Mouse (Mus musculus) embryonic facial prominence, embryonic 15.5 days (tissue): ENCODE data around the gene Zfp459. TPM values are rescaled to one million over a fixed set of nuclear protein-coding genes. Genes with fewer than 3 reads are reported as not detected.
"Not testable (repeated sequence)": the region's sequence is repeated elsewhere in the genome, so short reads cannot be mapped to it uniquely, and the experiment has no call there.

Experiments used
- ATAC-seq: fragments of 200-750 bp; cut with Nextera tagmentation; 2 replicates; pipeline ENCODE4 v1.8.0; 2017; ENCODE audit warnings: low read depth, moderate TSS enrichment; ENCODE audit not compliant: insufficient number of reproducible peaks, low FRiP score, low TSS enrichment
- H3K27ac ChIP-seq: fragments of 300-500 bp; sonication (generic); replicated peaks from 2 replicates; pipeline ENCODE4 v1.5.1; 2015; ENCODE audit warnings: mild to moderate bottlenecking, inconsistent platforms
- H3K27me3 ChIP-seq: fragments of 300-500 bp; sonication (generic); 2 replicates; pipeline ENCODE4 v1.6.1; 2015; ENCODE audit warnings: inconsistent platforms
- H3K36me3 ChIP-seq: fragments of 300-500 bp; sonication (generic); 2 replicates; pipeline ENCODE4 v1.6.1; 2015; ENCODE audit warnings: mild to moderate bottlenecking, inconsistent platforms
- H3K4me1 ChIP-seq: fragments of 300-500 bp; sonication (generic); 2 replicates; pipeline ENCODE4 v1.6.1; 2015; ENCODE audit warnings: inconsistent platforms
- H3K4me2 ChIP-seq: fragments of 300-500 bp; sonication (generic); replicated peaks from 2 replicates; pipeline ENCODE4 v1.6.1; 2015; ENCODE audit warnings: mild to moderate bottlenecking, inconsistent platforms
- H3K4me3 ChIP-seq: fragments of 300-500 bp; sonication (generic); replicated peaks from 2 replicates; pipeline ENCODE4 v1.5.1; 2015; ENCODE audit warnings: mild to moderate bottlenecking, inconsistent platforms
- H3K9ac ChIP-seq: fragments of 300-500 bp; sonication (generic); 2 replicates; pipeline ENCODE4 v1.6.1; 2015; ENCODE audit warnings: inconsistent platforms
- H3K9me3 ChIP-seq: fragments of 300-500 bp; sonication (generic); replicated peaks from 2 replicates; pipeline ENCODE4 v1.6.1; 2016; ENCODE audit warnings: inconsistent platforms
- WGBS: fragments of 180-500 bp; shearing (Covaris S2); methylation state at CpG from one replicate; pipeline ENCODE4 v1.1.7; 2015; 5-methylcytosine and 5-hydroxymethylcytosine counted together
- polyA plus RNA-seq: library from polyadenylated mRNA; unstranded; fragments of >200 nt; fragmentation: Nextera tagmentation; extraction: Ambion mirVana; gene quantifications from 2 replicates; pipeline ENCODE4 v1.2.1, GENCODE M21; 2015

Gene Zfp459
- polyA plus RNA-seq, 1 experiment from 2014 or later: 1.2 TPM

DNA sequence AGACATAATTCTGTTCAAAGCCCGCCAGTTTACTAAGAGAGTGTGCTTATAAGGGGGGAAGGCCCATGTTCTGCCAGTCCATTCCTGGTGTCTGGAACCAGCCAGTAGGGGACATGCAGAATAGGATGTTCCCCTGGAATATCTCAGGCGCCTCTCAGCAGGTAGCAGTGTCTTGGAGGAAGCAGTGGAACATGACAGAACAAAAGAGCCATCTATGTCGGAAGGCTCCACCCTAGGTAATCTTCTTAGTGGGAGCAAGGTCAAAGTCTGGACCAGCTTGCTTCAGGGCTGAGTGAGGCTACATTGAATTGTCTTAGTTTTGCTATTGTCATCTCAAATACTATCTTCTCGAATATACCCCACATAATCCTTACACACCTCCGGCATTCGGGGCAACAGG lies 5.5 kb downstream of the Zfp459 start:
- ATAC-seq: no peak
- Histone ChIP-seq H3K9ac (no peak overlapping the region), H3K4me3 (no peak overlapping the region), H3K9me3 (no peaks in the 10 kb centered on the region), H3K27me3 (no peaks in the 10 kb centered on the region), H3K36me3 (no peaks in the 10 kb centered on the region), H3K4me2 (no peak overlapping the region), H3K27ac (no peak overlapping the region), H3K4me1 (no peaks in the 10 kb centered on the region)
- WGBS: 87% methylated on average over 6 of the region's 6 CpGs

DNA sequence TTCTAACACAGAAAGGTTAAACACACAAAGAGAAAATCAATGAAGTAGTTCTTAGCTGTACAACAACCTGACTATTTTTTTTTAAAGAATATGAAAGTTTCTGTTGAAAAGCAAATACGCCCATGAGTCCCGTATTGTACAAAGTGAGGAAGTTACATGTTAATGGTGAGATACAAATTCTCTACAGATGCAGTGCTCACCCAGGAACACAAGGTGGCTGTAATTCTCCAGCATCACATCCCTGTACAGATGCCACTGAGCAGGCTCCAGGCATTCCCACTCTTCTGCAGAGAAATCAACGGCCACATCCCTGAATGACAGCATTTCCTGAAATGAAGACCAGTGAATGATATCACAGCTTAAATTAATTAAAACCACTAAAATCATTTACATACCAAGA lies 7.6 kb downstream of the Zfp459 start:
- H3K27me3 ChIP-seq, H3K36me3 ChIP-seq, ATAC-seq, H3K9me3 ChIP-seq, H3K4me3 ChIP-seq, H3K9ac ChIP-seq, H3K4me1 ChIP-seq, H3K4me2 ChIP-seq, H3K27ac ChIP-seq: not testable (repeated sequence)
- WGBS: 62% methylated on average over 3 of the region's 3 CpGs

DNA sequence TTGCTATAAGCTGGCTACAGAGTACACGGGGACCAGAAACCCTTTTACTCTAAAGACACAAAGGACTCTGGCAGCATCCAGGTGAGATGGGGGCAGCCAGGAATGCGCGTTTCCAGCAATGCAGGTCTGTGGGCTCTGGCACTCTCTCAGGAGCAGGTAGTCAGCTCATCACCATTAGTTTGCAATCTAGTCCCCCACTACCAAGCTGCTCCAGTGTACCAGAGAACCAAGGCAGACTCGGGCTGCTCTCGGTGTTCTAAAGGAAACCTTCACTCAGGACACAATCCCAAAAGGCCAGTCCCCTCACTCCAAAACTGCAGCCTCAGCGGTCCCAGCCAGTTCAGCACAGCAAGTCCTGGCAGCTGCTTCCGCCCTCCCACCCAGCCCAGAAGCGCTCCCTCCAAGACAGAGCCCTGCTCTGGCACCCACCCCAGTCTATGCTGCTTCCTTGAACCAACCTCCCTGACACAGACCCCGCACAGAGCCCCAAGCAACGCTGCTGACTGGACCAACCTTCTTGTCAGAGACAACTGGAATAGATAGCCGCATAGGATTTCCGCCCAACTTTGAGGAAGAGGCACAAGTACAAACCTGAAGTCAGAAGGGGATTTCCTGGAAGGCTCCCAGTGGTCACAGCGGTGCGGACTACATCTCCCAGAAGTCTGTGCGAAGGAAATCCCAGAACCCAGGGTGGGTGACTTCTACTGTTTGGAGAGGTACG lies 21.9 kb downstream of the Zfp459 start, which contains the start of gene Zfp429:
TSS of gene Zfp429 (minus strand) at position 637 of the 721 bp plus-strand sequence.
- not testable (repeated sequence) for H3K27me3 ChIP-seq, H3K4me1 ChIP-seq, H3K36me3 ChIP-seq, H3K9me3 ChIP-seq
- Histone ChIP-seq H3K27ac (0 out of 2 replicates have a peak within 1 kb of the TSS, but pooled peaks have one; percentile 29), H3K4me3 (peak within 1 kb of the TSS; percentile 58), H3K4me2 (peak within 1 kb of the TSS; percentile 50), H3K9ac (peak within 1 kb of the TSS; percentile 21)
- WGBS: 3% methylated on average over 16 of the region's 16 CpGs
- peak; percentile 88 for ATAC-seq

DNA sequence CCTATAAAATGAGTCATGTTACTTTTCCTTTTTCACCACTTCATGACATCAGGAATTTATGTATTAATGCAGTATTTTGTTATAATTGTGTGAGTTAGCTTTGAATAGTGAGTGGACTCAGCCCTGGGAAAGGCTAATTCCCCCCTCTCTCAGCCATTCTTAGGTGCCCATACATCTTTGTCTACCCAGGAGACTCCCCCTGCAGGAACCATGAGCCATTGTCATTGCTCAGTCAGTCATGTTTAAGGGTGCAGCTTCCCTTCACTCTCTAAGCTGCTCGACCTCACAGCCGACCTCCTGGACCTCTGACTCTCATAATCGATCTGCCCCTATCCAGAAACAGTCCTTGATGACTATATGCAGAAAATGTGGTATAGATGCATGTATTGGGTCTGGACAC lies 45.0 kb downstream of the Zfp459 start:
- H3K9me3 ChIP-seq, H3K36me3 ChIP-seq: not testable (repeated sequence)
- WGBS: 75% methylated on average over 3 of the region's 3 CpGs

DNA sequence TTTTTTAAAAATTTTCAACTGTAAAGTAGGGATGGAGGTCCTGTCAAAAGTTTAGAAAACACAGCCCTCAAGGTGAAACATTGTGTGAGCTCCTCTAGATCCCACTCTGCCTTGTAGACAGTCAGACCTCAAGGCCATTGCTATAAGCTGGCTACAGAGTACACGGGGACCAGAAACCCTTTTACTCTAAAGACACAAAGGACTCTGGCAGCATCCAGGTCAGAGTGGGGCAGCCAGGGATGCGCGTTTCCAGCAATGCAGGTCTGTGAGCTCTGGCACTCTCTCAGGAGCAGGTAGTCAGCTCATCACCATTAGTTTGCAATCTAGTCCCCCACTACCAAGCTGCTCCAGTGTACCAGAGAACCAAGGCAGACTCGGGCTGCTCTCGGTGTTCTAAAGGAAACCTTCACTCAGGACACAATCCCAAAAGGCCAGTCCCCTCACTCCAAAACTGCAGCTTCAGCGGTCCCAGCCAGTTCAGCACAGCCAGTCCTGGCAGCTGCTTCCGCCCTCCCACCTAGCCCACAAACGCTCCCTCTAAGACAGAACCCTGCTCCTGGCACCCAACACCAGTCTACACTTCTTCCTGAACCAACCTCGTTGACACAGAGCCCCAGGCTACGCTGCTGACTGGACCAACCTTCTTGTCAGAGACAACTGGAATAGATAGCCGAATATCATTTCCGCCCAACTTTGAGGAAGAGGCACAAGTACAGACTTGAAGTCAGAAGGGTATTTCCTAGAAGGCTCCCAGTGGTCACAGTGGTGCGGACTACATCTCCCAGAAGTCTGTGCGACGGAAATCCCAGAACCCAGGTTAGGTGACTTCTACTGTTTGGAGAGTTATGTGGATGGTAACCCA lies 45.9 kb downstream of the Zfp459 start, which contains the start of the genes Gm28041 and Zfp456:
TSS of gene Gm28041 (minus strand) at position 684 of the 862 bp plus-strand sequence.
TSS of gene Zfp456 (minus strand) at position 761 of the 862 bp plus-strand sequence.
- peak; percentile 88 for ATAC-seq
- peak within 1 kb of the TSS; percentile 56 for H3K4me2 ChIP-seq
- H3K4me1 ChIP-seq, H3K36me3 ChIP-seq, H3K27ac ChIP-seq, H3K27me3 ChIP-seq, H3K9me3 ChIP-seq: not testable (repeated sequence)
- 16% methylated on average over 13 of the region's 15 CpGs for WGBS
- H3K4me3 ChIP-seq: peak within 1 kb of the TSS; percentile 49
- peak within 1 kb of the TSS; percentile 24; the same call in 1 of the 2 replicates for H3K9ac ChIP-seq

More for the DNA sequence above, 45.0 kb downstream of the Zfp459 start:
- H3K4me1 ChIP-seq, ATAC-seq, H3K4me2 ChIP-seq, H3K4me3 ChIP-seq, H3K27me3 ChIP-seq, H3K9ac ChIP-seq, H3K27ac ChIP-seq: not testable (repeated sequence)

DNA sequence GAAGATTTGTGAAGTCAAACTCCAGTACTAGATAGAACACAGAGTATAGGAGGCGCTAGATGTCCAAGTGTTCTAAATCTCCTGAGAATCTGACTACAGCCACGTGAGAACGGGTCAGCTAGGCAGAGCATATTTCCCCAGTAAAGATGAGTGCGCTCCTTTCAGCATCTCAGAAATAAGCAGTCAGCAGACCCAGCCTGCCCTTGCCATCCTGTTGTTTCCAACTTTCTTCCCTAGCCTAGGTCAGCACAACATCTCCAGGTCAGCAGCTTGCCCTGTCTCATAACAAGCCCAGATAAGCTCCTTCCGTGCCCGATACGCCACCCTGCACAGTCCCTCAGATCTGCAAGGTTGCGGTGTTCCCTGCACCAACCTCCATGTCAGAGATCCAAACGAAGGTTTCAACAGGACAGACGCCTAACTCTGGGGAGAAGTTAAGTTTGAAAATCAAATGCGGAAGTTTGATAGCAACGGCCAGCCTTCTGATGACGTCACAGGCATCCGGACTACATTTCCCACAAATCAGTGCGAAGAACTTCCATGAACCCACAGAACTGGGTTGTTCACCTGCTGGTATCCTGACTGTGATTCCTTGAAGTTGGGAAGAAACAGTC lies 61.0 kb downstream of the Zfp459 start, which contains the start of the genes Gm28044 and Zfp953:
TSS of gene Gm28044 (minus strand) at position 406 of the 614 bp plus-strand sequence.
TSS of gene Zfp953 (minus strand) at position 475 of the 614 bp plus-strand sequence.
- under 1% methylated on average over 15 of the region's 15 CpGs for WGBS
- H3K9ac ChIP-seq: peak within 1 kb of the TSS; percentile 62
- H3K9me3 ChIP-seq: no peaks in the 10 kb centered on the region
- peak within 1 kb of the TSS; percentile 59 for H3K27ac ChIP-seq
- H3K4me3 ChIP-seq: peak within 1 kb of the TSS; percentile 69
- H3K4me1 ChIP-seq: peaks cover 4% of the 10 kb centered on the region; the same call in 1 of the 2 replicates
- H3K27me3 ChIP-seq: no peaks in the 10 kb centered on the region
- peak; percentile 80; the same call in 1 of the 2 replicates for ATAC-seq
- H3K4me2 ChIP-seq: peak within 1 kb of the TSS; percentile 73
- H3K36me3 ChIP-seq: no peaks in the 10 kb centered on the region

Other genes with a start within 250 kb of the Zfp459 start
- gene Rsl1, start 248.2 kb downstream of the Zfp459 start, polyA plus RNA-seq: 6.1 and 7.2 TPM in 2 replicates
- 2.2 and 2.6 TPM in 2 replicates for gene Zfp455, start 226.9 kb downstream of the Zfp459 start, polyA plus RNA-seq
- 1.7 and 2.3 TPM in 2 replicates for gene Zfp458, start 143.0 kb downstream of the Zfp459 start, polyA plus RNA-seq
- 0.45 and 1.1 TPM in 2 replicates for gene Zfp457, start 114.9 kb downstream of the Zfp459 start, polyA plus RNA-seq
- gene Zfp595, start 88.8 kb downstream of the Zfp459 start, polyA plus RNA-seq: 2.1 and 2.6 TPM in 2 replicates
- gene Gm28044, start 60.9 kb downstream of the Zfp459 start, polyA plus RNA-seq: not detected in 2 replicates
- gene Zfp953, start 60.8 kb downstream of the Zfp459 start, polyA plus RNA-seq: 0.89 and 0.95 TPM in 2 replicates
- gene Gm28041, start 45.7 kb downstream of the Zfp459 start, polyA plus RNA-seq: 0.41 TPM in 1 of 2 replicates, not detected in the other
- gene Zfp456, start 45.6 kb downstream of the Zfp459 start, polyA plus RNA-seq: 1.7 and 1.8 TPM in 2 replicates
- gene Zfp429, start 21.6 kb downstream of the Zfp459 start, polyA plus RNA-seq: 6.1 and 7.2 TPM in 2 replicates
- 10.1 and 10.7 TPM in 2 replicates for gene Zfp874a, start 30.2 kb upstream of the Zfp459 start, polyA plus RNA-seq
- 2.7 and 3.2 TPM in 2 replicates for gene Zfp874b, start 62.8 kb upstream of the Zfp459 start, polyA plus RNA-seq
- gene Zfp58, start 79.1 kb upstream of the Zfp459 start, polyA plus RNA-seq: 14.4 and 15.6 TPM in 2 replicates
- gene Gm26965, start 104.7 kb upstream of the Zfp459 start, polyA plus RNA-seq: not detected in 2 replicates
- 24.6 TPM in 2 replicates for gene Zfp87, start 104.8 kb upstream of the Zfp459 start, polyA plus RNA-seq
- 10.5 and 11.8 TPM in 2 replicates for gene Zfp748, start 132.4 kb upstream of the Zfp459 start, polyA plus RNA-seq
- 4.0 and 4.1 TPM in 2 replicates for gene Zfp729b, start 188.3 kb upstream of the Zfp459 start, polyA plus RNA-seq
- not detected in 2 replicates for gene Gm49345, start 216.4 kb upstream of the Zfp459 start, polyA plus RNA-seq
- gene Zfp729a, start 216.4 kb upstream of the Zfp459 start, polyA plus RNA-seq: 2.5 and 2.8 TPM in 2 replicates